Mouse (Mus musculus) embryonic fibroblast, embryonic 13.5 days (primary cell): ENCODE data around the gene Ggnbp2.

Experiments used
- CTCF ChIP-seq: IDR thresholded peaks from 2 replicates; pipeline ENCODE4 v1.5.1; 2011; ENCODE audit warnings: mild to moderate bottlenecking, control low read depth, low read length, moderate library complexity, borderline replicate concordance; ENCODE audit not compliant: insufficient read depth
- POLR2A ChIP-seq: IDR thresholded peaks from 2 replicates; pipeline ENCODE4 v1.6.1; 2011; ENCODE audit warnings: low read depth, mild to moderate bottlenecking, control low read depth, low read length, moderate library complexity

DNA sequence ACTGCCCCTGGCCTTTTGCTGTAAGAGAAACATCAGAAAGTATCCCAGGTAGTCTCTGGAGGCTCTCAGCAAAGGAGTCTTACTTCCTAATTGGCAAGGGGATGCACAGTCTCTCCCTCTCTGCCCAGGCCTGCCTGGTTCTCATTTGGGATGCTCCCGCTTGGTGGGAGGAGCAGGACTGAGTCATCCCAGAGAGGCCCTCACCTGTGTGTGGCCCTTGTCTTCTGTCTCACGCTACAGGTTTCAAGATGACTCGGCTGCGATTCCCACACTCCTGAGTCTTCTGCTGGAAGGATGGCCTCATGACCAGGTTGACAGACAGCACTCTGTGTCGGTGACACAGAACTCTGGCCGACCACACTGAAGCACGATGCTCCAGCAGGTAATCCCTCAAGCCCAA is 11.7 kb upstream of the Ggnbp2 start:
- TF ChIP-seq CTCF (no peak), POLR2A (no peak)
